Mouse (Mus musculus) intestine, embryonic 15.5 days (tissue): ENCODE results near the gene Slc6a6. TPM values are rescaled to one million over a fixed set of nuclear protein-coding genes. Genes with fewer than 3 reads are reported as not detected.
A peak's percentile ranks its signal among the peaks of the same experiment; 100 is the strongest.

Source experiments
- ATAC-seq: fragments of 200-750 bp; cut with Nextera tagmentation; 2 replicates; pipeline ENCODE4 v1.8.0; 2017; ENCODE audit warnings: moderate TSS enrichment, moderate library complexity
- H3K27ac ChIP-seq: fragments of 300-500 bp; sonication (generic); 2 replicates; pipeline ENCODE4 v1.5.1; 2015; ENCODE audit warnings: mild to moderate bottlenecking, inconsistent platforms
- H3K27me3 ChIP-seq: fragments of 300-500 bp; sonication (generic); replicated peaks from 2 replicates; pipeline ENCODE4 v1.6.1; 2015; ENCODE audit warnings: inconsistent platforms
- H3K36me3 ChIP-seq: fragments of 300-500 bp; sonication (generic); 2 replicates; pipeline ENCODE4 v1.6.1; 2015; ENCODE audit warnings: inconsistent platforms
- H3K4me1 ChIP-seq: fragments of 300-500 bp; sonication (generic); replicated peaks from 2 replicates; pipeline ENCODE4 v1.6.1; 2015; ENCODE audit warnings: inconsistent platforms
- H3K4me2 ChIP-seq: fragments of 300-500 bp; sonication (generic); replicated peaks from 2 replicates; pipeline ENCODE4 v1.6.1; 2015; ENCODE audit warnings: mild to moderate bottlenecking, inconsistent platforms
- H3K4me3 ChIP-seq: fragments of 300-500 bp; sonication (generic); replicated peaks from 2 replicates; pipeline ENCODE4 v1.5.1; 2015; ENCODE audit warnings: inconsistent platforms
- H3K9ac ChIP-seq: fragments of 300-500 bp; sonication (generic); 2 replicates; pipeline ENCODE4 v1.6.1; 2015; ENCODE audit warnings: inconsistent platforms
- H3K9me3 ChIP-seq: fragments of 300-500 bp; sonication (generic); 2 replicates; pipeline ENCODE4 v1.6.1; 2016; ENCODE audit warnings: inconsistent platforms
- WGBS: fragments of 180-500 bp; shearing (Covaris S2); methylation state at CpG from one replicate; pipeline ENCODE4 v1.1.7; 2015; 5-methylcytosine and 5-hydroxymethylcytosine counted together
- polyA plus RNA-seq: library from polyadenylated mRNA; unstranded; fragments of >200 nt; fragmentation: Nextera tagmentation; extraction: Ambion mirVana; gene quantifications from 2 replicates; pipeline ENCODE4 v1.2.1, GENCODE M21; 2015

The Slc6a6 gene
- polyA plus RNA-seq, 1 experiment from 2014 or later, result 87.9 TPM

DNA sequence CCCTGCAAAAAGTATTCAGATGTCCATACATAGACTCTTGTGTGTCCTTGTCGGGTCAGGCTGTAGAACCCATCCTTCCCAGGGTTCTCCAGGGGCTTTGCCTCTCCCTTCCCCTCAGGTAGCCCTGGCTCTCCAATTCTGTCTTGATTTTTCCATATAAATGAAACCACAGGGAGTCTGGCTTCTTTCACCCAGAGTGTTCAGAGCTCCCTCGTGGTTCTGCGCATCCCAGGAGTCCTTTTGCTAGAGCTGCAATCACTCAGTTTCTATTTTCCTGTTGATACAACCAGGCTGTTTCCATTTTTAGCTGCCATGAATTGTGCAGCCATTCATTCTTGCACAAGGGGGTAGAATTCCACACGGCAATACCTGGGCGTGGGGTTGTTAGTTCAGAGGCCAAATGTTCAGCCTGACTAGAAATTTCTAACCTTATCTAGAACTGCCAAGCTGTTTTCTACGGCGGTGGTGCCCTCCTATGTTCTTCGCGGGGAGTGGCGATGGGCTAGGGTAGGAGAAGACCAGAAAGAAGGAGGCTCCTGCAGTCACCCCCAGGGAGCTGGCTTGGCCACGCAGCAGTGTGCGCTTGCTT is 5.3 kb upstream of the Slc6a6 start:
- no peak overlapping the region for H3K4me3 ChIP-seq
- H3K36me3 ChIP-seq, result no peaks in the 10 kb centered on the region
- peak overlapping the region; percentile 70 for H3K27ac ChIP-seq
- no peak overlapping the region for H3K9ac ChIP-seq
- H3K4me2 ChIP-seq, result peak overlapping the region; percentile 36
- WGBS, result 34% methylated on average over 12 of the region's 12 CpGs
- peaks cover 26% of the 10 kb centered on the region for H3K4me1 ChIP-seq
- no peaks in the 10 kb centered on the region for H3K27me3 ChIP-seq
- no peaks in the 10 kb centered on the region for H3K9me3 ChIP-seq
- peak; percentile 52 for ATAC-seq

DNA sequence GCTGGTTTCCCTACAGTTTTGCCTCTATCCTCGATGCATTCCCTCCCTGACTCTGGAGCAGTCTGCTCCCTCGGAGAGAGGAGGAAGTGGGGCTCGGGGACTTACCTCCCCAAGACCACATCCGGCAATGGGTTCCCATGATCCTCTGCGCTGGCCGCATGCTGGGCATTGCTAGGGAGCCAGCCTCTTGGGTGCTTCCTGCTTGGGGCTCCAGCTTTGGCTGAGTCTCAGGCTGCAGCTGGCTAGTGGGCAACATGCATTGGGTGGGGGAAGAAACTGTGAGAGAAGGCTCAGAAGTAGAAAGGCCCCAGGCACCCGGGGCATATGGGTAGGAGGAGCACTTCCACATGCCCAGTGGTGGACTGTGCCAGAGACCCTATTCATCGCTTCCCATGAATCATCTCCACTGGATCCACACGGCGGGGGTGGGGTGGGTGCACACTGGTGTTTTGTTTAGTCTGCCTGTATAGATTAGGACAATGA is 4.7 kb upstream of the Slc6a6 start:
- 65% methylated on average over 10 of the region's 10 CpGs for WGBS
- no peak overlapping the region for H3K9ac ChIP-seq
- peak overlapping the region; percentile 36 for H3K4me2 ChIP-seq
- ATAC-seq, result no peak
- no peak overlapping the region for H3K4me3 ChIP-seq
- H3K36me3 ChIP-seq, result no peaks in the 10 kb centered on the region
- no peaks in the 10 kb centered on the region for H3K27me3 ChIP-seq
- H3K9me3 ChIP-seq, result no peaks in the 10 kb centered on the region
- peak overlapping the region; percentile 70 for H3K27ac ChIP-seq
- peaks cover 27% of the 10 kb centered on the region for H3K4me1 ChIP-seq

DNA sequence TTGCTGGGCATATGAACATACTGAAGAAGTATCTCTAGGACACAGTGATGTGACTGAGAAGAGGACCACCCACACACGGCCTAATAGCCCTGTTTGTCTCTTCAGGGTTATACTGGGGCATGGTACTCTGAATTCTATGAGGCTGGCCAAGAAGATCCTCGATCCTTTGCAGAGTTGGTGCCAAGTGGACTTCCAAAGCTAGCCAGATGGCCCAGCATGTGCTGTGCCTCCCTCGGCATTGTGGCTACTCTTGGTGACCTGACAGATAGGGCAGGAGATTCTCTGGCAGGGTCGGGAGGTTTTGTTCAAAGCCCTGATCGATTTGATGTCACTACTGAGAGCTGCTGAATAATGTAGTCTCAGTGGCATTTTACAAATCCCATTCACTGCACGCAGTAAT is 4.1 kb upstream of the Slc6a6 start:
- H3K4me1 ChIP-seq, result peaks cover 26% of the 10 kb centered on the region
- no peaks in the 10 kb centered on the region for H3K27me3 ChIP-seq
- WGBS, result 67% methylated on average over 6 of the region's 6 CpGs
- no peaks in the 10 kb centered on the region for H3K36me3 ChIP-seq
- H3K4me2 ChIP-seq, result no peak overlapping the region
- no peak overlapping the region for H3K27ac ChIP-seq
- H3K9me3 ChIP-seq, result no peaks in the 10 kb centered on the region
- no peak for ATAC-seq
- no peak overlapping the region for H3K4me3 ChIP-seq
- H3K9ac ChIP-seq, result no peak overlapping the region

DNA sequence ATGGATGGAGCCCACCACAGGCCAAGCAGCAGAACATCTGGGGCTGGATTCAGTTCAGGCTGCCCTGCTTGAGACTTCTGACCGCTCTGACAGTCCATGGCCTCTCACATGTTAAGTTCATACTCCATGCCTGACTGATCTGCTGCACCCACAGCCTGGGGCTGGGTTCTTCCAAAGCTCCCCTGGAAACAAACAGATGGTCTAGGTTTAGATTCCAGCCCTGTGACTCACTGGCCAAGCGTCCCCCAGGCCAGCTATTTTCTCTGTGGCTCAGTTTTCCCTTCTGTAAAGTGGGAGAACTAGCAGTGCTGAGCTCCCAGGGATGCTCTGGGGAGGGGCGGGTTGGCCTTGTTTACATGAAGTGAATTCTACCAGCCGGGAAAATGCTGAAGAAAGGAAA is 2.0 kb upstream of the Slc6a6 start:
- Histone ChIP-seq H3K4me2 (no peak overlapping the region), H3K36me3 (no peaks in the 10 kb centered on the region), H3K4me1 (peaks cover 42% of the 10 kb centered on the region), H3K4me3 (no peak overlapping the region), H3K27me3 (no peaks in the 10 kb centered on the region), H3K9me3 (no peaks in the 10 kb centered on the region), H3K27ac (no peak overlapping the region), H3K9ac (no peak overlapping the region)
- no peak for ATAC-seq
- 70% methylated on average over 4 of the region's 4 CpGs for WGBS

DNA sequence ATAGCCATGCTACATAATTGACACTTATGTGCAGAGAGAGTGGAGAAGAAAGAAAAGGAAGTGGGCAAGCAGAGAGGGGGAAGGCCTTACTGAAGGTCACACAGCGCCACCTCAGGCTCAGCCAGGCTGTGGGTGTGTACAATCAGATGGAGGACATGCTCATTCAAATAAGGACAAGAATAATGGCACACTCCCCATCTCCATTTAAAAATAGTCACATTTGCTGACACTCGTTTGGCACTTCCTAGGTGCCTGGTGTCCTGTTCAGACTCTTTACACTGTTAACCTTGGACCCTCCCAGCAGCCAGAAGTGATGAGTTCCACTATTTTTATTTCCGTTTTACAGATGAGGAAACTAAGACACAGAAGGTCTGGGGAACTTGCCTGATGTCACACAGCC is 732 bp upstream of the Slc6a6 start:
- H3K36me3 ChIP-seq, result no peaks in the 10 kb centered on the region
- H3K4me3 ChIP-seq, result no peak overlapping the region
- peaks cover 49% of the 10 kb centered on the region for H3K4me1 ChIP-seq
- 52% methylated on average over 3 of the region's 3 CpGs for WGBS
- H3K9me3 ChIP-seq, result no peaks in the 10 kb centered on the region
- H3K9ac ChIP-seq, result no peak overlapping the region
- H3K4me2 ChIP-seq, result peak overlapping the region; percentile 90
- no peaks in the 10 kb centered on the region for H3K27me3 ChIP-seq
- no peak overlapping the region for H3K27ac ChIP-seq
- no peak for ATAC-seq

DNA sequence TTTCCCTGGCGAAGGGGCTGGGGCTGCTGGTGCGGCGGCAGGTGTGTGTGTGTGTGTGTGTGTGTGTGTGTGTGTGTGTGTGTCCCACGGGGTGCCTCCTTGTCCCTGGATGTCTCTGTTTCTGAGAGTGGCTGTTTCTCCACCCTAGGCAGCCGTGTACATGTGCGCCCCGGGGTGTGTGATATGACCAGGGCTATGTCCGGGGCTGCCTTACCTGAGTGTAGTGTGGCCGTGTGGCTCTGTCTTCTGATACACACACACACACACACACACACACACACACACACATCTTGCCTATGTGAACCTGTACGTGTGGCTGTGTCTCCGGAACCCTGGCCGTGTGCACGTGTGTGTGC is 599 bp downstream of the Slc6a6 start:
- Histone ChIP-seq H3K4me1 (peaks cover 44% of the 10 kb centered on the region), H3K36me3 (no peaks in the 10 kb centered on the region), H3K9ac (peak overlapping the region; percentile 95), H3K27me3 (no peaks in the 10 kb centered on the region), H3K4me3 (peak overlapping the region; percentile 96), H3K9me3 (no peaks in the 10 kb centered on the region), H3K4me2 (peak overlapping the region; percentile 90), H3K27ac (peak overlapping the region; percentile 96)
- under 1% methylated on average over 13 of the region's 13 CpGs for WGBS
- peak; percentile 40 for ATAC-seq

DNA sequence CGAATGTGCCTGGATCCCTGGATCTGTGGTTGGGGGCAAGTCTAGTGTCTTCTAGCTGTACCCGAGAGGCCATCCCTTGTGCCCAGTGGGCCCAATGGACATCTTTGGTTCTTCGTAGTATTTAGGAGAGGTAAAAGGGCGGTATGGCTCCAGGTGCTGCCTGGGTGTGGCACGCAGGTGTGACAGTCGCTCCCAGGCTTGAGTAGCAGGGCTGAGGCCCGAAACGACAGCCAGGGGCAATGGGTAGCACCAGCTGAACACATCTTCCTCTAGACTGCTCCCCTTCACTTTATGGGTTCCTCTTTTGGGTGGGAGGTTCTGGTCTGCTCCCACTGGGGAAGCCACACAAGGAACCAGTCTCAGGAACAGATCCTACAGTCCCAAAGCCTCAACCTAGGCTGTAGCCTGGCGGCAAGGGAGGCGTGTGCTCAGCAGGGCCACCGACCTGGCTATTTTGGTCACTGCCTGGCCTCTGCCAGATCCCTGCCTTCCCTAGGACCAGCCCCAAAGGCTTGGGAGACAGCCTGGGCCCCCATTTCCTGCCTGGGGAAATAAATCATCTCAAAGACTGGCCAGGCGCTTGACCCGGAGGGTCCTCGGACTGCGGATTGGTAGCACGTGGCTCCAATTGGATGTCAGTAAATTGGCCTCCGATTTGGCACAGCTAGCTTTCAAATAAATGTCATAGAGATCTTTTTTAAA is 1.1 kb downstream of the Slc6a6 start:
- peak overlapping the region; percentile 95 for H3K9ac ChIP-seq
- peak; percentile 29 for ATAC-seq
- no peaks in the 10 kb centered on the region for H3K27me3 ChIP-seq
- peak overlapping the region; percentile 96 for H3K27ac ChIP-seq
- no peaks in the 10 kb centered on the region for H3K36me3 ChIP-seq
- no peaks in the 10 kb centered on the region for H3K9me3 ChIP-seq
- H3K4me2 ChIP-seq, result peak overlapping the region; percentile 90
- WGBS, result 4% methylated on average over 17 of the region's 17 CpGs
- peaks cover 43% of the 10 kb centered on the region for H3K4me1 ChIP-seq
- H3K4me3 ChIP-seq, result peak overlapping the region; percentile 96

DNA sequence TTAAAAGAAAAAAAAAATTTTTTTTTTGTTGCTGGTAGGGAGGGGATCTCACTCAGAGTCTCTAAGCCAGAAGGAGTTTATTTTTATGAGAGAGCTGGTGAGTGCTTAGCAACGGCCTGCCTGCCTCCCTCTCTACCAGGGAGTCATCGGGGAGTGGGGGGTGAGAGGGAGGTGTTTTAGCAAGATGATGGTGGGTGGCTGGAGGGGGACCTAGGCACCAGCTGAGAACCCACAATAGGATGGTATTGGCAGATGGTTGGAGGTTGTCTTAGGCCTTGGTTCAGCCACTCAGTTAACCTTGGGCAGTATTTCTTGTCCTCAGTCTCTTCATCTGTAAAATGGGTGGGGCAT is 1.7 kb downstream of the Slc6a6 start:
- WGBS, result 9% methylated on average over 2 of the region's 2 CpGs

DNA sequence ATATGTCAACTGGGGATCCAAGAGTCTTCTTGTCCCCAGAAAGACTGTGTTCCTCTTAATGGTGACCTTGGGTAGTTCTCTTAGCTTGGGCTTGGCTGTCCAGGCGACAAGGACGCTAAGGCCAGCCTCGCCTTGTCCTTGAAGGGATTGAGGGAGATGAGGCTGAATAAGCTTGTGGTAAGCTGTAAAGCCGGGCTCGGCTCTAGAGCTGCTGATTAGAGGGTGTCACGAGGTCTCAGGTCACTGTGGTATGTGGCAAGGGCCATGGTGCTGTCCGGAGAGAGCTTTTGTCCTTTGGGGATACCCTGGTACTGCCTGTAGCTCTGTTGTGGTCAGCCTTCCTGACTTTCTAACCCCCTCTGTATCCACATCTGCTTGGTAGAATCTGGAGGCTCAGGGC is 2.0 kb downstream of the Slc6a6 start:
- Histone ChIP-seq H3K9me3 (no peaks in the 10 kb centered on the region), H3K36me3 (no peaks in the 10 kb centered on the region), H3K27ac (peak overlapping the region; percentile 48), H3K9ac (no peak overlapping the region), H3K4me1 (peaks cover 51% of the 10 kb centered on the region), H3K4me2 (peak overlapping the region; percentile 90), H3K4me3 (peak overlapping the region; percentile 96), H3K27me3 (no peaks in the 10 kb centered on the region)
- WGBS, result 53% methylated on average over 7 of the region's 7 CpGs
- ATAC-seq, result no peak

More for the DNA sequence above, 1.7 kb downstream of the Slc6a6 start:
- Histone ChIP-seq H3K4me1 (peaks cover 49% of the 10 kb centered on the region), H3K9me3 (no peaks in the 10 kb centered on the region), H3K36me3 (no peaks in the 10 kb centered on the region), H3K4me3 (peak overlapping the region; percentile 96), H3K4me2 (peak overlapping the region; percentile 90), H3K27ac (peak overlapping the region; percentile 48), H3K9ac (peak overlapping the region; percentile 95; the same call in 1 of the 2 replicates), H3K27me3 (no peaks in the 10 kb centered on the region)
- no peak for ATAC-seq

DNA sequence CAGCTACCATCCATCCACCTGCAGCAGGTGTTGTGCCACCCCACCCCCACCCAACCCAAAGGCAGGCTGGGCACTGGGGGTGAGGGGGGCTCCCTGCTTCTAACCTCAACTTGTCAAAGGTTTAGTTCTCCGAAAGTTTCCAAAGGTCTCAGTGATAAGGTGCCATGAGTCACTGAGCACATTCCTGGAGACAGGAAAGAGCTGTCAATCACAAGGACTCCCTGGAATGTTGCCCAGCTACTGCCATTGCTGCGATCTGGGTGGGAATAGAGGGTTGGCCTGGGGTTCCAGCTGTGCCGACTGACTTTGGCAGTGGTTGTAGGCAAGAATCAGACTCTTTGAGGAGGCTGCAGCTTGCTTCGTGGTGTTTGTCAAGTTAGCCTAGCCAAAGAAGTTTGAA is 2.7 kb downstream of the Slc6a6 start:
- peak overlapping the region; percentile 90 for H3K4me2 ChIP-seq
- H3K4me3 ChIP-seq, result peak overlapping the region; percentile 96
- H3K4me1 ChIP-seq, result peaks cover 58% of the 10 kb centered on the region
- H3K27ac ChIP-seq, result no peak overlapping the region
- ATAC-seq, result peak; percentile 12
- H3K9ac ChIP-seq, result no peak overlapping the region
- H3K9me3 ChIP-seq, result no peaks in the 10 kb centered on the region
- no peaks in the 10 kb centered on the region for H3K36me3 ChIP-seq
- H3K27me3 ChIP-seq, result no peaks in the 10 kb centered on the region
- WGBS, result 31% methylated on average over 4 of the region's 4 CpGs

DNA sequence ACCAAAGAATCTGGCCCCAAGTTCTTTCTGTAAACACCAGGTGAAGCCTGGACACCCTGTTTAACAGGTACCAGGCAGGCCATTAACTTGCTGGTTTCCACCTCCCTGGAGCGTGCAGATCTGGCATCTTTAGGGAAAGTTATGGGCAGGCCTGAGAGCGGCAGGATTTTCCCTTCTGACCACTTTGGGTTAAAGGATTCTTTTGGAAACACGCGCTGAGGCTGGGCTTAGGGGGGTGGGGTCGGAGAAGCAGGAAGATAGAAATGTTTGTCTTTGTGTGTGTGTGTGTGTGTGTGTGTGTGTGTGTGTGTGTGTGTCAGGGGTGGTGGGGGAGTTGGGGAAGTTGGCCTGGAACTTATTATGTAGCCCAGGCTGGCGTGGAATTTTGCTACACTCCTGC is 4.2 kb downstream of the Slc6a6 start:
- H3K9me3 ChIP-seq, result no peaks in the 10 kb centered on the region
- ATAC-seq, result no peak
- no peak overlapping the region for H3K4me3 ChIP-seq
- peaks cover 65% of the 10 kb centered on the region for H3K4me1 ChIP-seq
- H3K4me2 ChIP-seq, result peak overlapping the region; percentile 38
- H3K9ac ChIP-seq, result no peak overlapping the region
- H3K27ac ChIP-seq, result no peak overlapping the region
- 0 out of 2 replicates have a peak, but pooled peaks cover 4% of the 10 kb centered on the region for H3K36me3 ChIP-seq
- 22% methylated on average over 6 of the region's 6 CpGs for WGBS
- no peaks in the 10 kb centered on the region for H3K27me3 ChIP-seq

DNA sequence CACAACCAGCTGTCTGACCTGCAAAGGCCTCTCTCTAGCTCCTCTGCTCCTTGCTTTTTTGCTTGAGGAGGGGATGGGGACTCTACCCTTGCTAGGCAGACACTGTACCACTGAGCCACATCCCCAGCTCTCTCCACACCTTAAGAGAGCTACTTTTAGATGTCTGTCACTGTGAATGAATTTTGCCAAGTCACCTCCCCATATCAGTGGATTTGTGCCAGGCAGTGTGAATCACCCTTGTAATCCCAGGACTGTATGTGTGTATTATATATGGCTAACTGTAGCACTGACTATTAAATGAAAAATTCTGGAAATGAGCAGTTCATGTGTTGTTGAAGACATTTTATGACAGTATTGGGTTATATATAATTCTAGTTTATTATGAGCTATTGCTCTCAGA is 5.4 kb downstream of the Slc6a6 start:
- Histone ChIP-seq H3K4me1 (peaks cover 66% of the 10 kb centered on the region), H3K4me2 (peak overlapping the region; percentile 27; the same call in 1 of the 2 replicates)

DNA sequence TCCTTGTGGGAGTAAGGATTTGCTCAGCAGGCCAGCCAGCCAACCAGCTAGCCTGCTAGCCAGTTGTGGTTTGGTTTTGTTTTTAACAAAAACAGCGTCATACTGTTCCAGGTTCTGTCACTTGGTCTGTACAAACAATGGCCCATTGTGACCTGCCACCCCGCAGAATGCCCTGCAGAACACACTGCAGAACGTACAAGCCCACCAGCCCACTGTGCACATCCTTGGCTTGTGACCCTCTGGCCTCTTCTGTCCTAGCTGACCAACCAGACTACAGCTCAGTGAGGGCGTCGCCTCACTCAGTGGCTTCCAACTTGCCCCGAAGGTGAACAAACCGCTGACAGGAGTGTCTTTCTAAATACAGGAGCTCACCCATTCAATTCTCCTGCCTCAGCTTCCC is 6.4 kb downstream of the Slc6a6 start:
- peak overlapping the region; percentile 33 for H3K4me2 ChIP-seq
- ATAC-seq, result peak; percentile 10
- H3K4me1 ChIP-seq, result peaks cover 65% of the 10 kb centered on the region
- H3K36me3 ChIP-seq, result 0 out of 2 replicates have a peak, but pooled peaks cover 4% of the 10 kb centered on the region
- no peaks in the 10 kb centered on the region for H3K27me3 ChIP-seq
- H3K4me3 ChIP-seq, result peak overlapping the region; percentile 8; the same call in 1 of the 2 replicates
- H3K27ac ChIP-seq, result peak overlapping the region; percentile 67
- no peak overlapping the region for H3K9ac ChIP-seq
- WGBS, result 49% methylated on average over 7 of the region's 7 CpGs
- no peaks in the 10 kb centered on the region for H3K9me3 ChIP-seq

More for the DNA sequence above, 5.4 kb downstream of the Slc6a6 start:
- peak overlapping the region; percentile 68; the same call in 1 of the 2 replicates for H3K27ac ChIP-seq
- no peak overlapping the region for H3K4me3 ChIP-seq
- no peak overlapping the region for H3K9ac ChIP-seq
- H3K27me3 ChIP-seq, result no peaks in the 10 kb centered on the region
- 0 out of 2 replicates have a peak, but pooled peaks cover 4% of the 10 kb centered on the region for H3K36me3 ChIP-seq
- no peak for ATAC-seq
- H3K9me3 ChIP-seq, result no peaks in the 10 kb centered on the region
